Mouse (Mus musculus) CH12.LX (cell line): ENCODE measurements around the gene Chrdl2. TPM values are rescaled to one million over a fixed set of nuclear protein-coding genes. Genes with fewer than 3 reads are reported as not detected.
"Not testable (repeated sequence)": the region's sequence is repeated elsewhere in the genome, so short reads cannot be mapped to it uniquely, and the experiment has no call there.

Source experiments
- DNase-seq: peaks from one replicate; pipeline ENCODE4 v3.0.0-alpha.2; 2013; ENCODE audit errors: extremely low read depth
- H3K27ac ChIP-seq: 2 replicates; pipeline ENCODE4 v1.5.1; 2012; ENCODE audit warnings: low read depth, mild to moderate bottlenecking, control low read depth, moderate library complexity; ENCODE audit not compliant: insufficient read depth
- H3K27me3 ChIP-seq: replicated peaks from 2 replicates; pipeline ENCODE3; 2012; ENCODE audit warnings: inconsistent platforms
- H3K36me3 ChIP-seq, 2 experiments: replicated peaks in 1 of 2; 2 replicates each; pipeline versions ENCODE3 to v1.6.1; 2012; ENCODE audit warnings: inconsistent platforms in 1 of 2, low read length in 1 of 2, mild to moderate bottlenecking in 1 of 2, mixed read lengths in 1 of 2, moderate library complexity in 1 of 2; ENCODE audit not compliant: control insufficient read depth in 1 of 2, insufficient read depth in 1 of 2
- H3K4me1 ChIP-seq, 2 experiments: 2 replicates each; pipeline ENCODE4 v1.6.1; 2012; ENCODE audit warnings: inconsistent platforms in 1 of 2, moderate library complexity in 1 of 2; ENCODE audit not compliant: insufficient read depth in 2 of 2, control insufficient read depth in 1 of 2
- H3K4me2 ChIP-seq: 2 replicates; pipeline ENCODE4 v1.6.1; 2012; ENCODE audit warnings: low read depth, mild to moderate bottlenecking, control low read depth; ENCODE audit not compliant: poor library complexity, insufficient read depth, severe bottlenecking
- H3K4me3 ChIP-seq, 3 experiments: fragments of 150-350 bp in 1 of 3; sonication (generic) in 1 of 3; replicated peaks in 1 of 3; 2 replicates each; pipeline versions ENCODE3 to v1.5.1; 2011 to 2012; ENCODE audit warnings: low read depth in 2 of 3, low read length in 2 of 3, mild to moderate bottlenecking in 2 of 3, moderate library complexity in 2 of 3, control low read depth in 1 of 3, improper control_type of control experiment in 1 of 3, inconsistent platforms in 1 of 3, mixed read lengths in 1 of 3; ENCODE audit not compliant: poor library complexity in 1 of 3
- H3K79me2 ChIP-seq: replicated peaks from 2 replicates; pipeline ENCODE4 v1.6.1; 2012; ENCODE audit warnings: mild to moderate bottlenecking, moderate library complexity; ENCODE audit not compliant: control insufficient read depth, poor library complexity, insufficient read depth, severe bottlenecking; ENCODE audit errors: extremely low read depth
- H3K9ac ChIP-seq: 2 replicates; pipeline ENCODE4 v1.6.1; 2012; ENCODE audit warnings: low read depth, mild to moderate bottlenecking, control low read depth, moderate library complexity; ENCODE audit not compliant: insufficient read depth
- H3K9me3 ChIP-seq: replicated peaks from 2 replicates; pipeline ENCODE3; 2012; ENCODE audit warnings: low read length, inconsistent platforms, mixed read lengths
- BHLHE40 ChIP-seq: IDR thresholded peaks from 2 replicates; pipeline ENCODE4 v1.6.1; 2011; ENCODE audit warnings: mild to moderate bottlenecking, low read depth, low read length, improper control_type of control experiment
- EP300 ChIP-seq: IDR thresholded peaks from 2 replicates; pipeline ENCODE4 v1.6.1; 2011; ENCODE audit warnings: low read length, improper control_type of control experiment
- GABPA ChIP-seq: IDR thresholded peaks from 2 replicates; pipeline ENCODE4 v1.6.1; 2012; ENCODE audit warnings: low read depth, low read length, improper control_type of control experiment, inconsistent platforms; ENCODE audit not compliant: insufficient replicate concordance
- JUN ChIP-seq: IDR thresholded peaks from 2 replicates; pipeline ENCODE4 v1.6.1; 2011; ENCODE audit warnings: low read depth, mild to moderate bottlenecking, low read length, improper control_type of control experiment, moderate library complexity; ENCODE audit not compliant: insufficient read depth
- JUND ChIP-seq: conservative IDR thresholded peaks from 2 replicates; pipeline ENCODE4 v1.6.1; 2011; ENCODE audit warnings: low read depth, low read length, improper control_type of control experiment
- KAT2A ChIP-seq: IDR thresholded peaks from 2 replicates; pipeline ENCODE4 v1.6.1; 2012; ENCODE audit warnings: low read length, improper control_type of control experiment, inconsistent platforms; ENCODE audit not compliant: insufficient replicate concordance
- MAFK ChIP-seq: IDR thresholded peaks from 2 replicates; pipeline ENCODE4 v1.6.1; 2011; ENCODE audit warnings: low read length, improper control_type of control experiment; ENCODE audit not compliant: insufficient replicate concordance
- MAX ChIP-seq: IDR thresholded peaks from 2 replicates; pipeline ENCODE4 v1.6.1; 2011; ENCODE audit warnings: low read length, improper control_type of control experiment
- MEF2A ChIP-seq: IDR thresholded peaks from 2 replicates; pipeline ENCODE4 v1.6.1; 2014; ENCODE audit warnings: low read depth, mild to moderate bottlenecking, inconsistent platforms, low read length, improper control_type of control experiment, borderline replicate concordance
- MXI1 ChIP-seq: IDR thresholded peaks from 2 replicates; pipeline ENCODE4 v1.6.1; 2011; ENCODE audit warnings: mild to moderate bottlenecking, low read depth, low read length, improper control_type of control experiment
- MYC ChIP-seq: IDR thresholded peaks from 2 replicates; pipeline ENCODE4 v1.6.1; 2011; ENCODE audit warnings: low read depth, mild to moderate bottlenecking, improper control_type of control experiment, low read length
- POLR2A ChIP-seq: IDR thresholded peaks from 2 replicates; pipeline ENCODE4 v1.6.1; 2011; ENCODE audit warnings: low read depth, mild to moderate bottlenecking, improper control_type of control experiment, low read length
- POLR2AphosphoS2 ChIP-seq: IDR thresholded peaks from 2 replicates; pipeline ENCODE4 v1.6.1; 2011; ENCODE audit warnings: low read depth, low read length, improper control_type of control experiment
- SMC3 ChIP-seq: IDR thresholded peaks from 2 replicates; pipeline ENCODE4 v1.6.1; 2011; ENCODE audit warnings: low read depth, low read length, improper control_type of control experiment
- TCF12 ChIP-seq: IDR thresholded peaks from 2 replicates; pipeline ENCODE4 v1.6.1; 2014; ENCODE audit warnings: low read depth, mild to moderate bottlenecking, inconsistent platforms, low read length, improper control_type of control experiment
- USF1 ChIP-seq: IDR thresholded peaks from 2 replicates; pipeline ENCODE4 v1.6.1; 2014; ENCODE audit warnings: low read depth, mild to moderate bottlenecking, inconsistent platforms, low read length, improper control_type of control experiment
- USF2 ChIP-seq: conservative IDR thresholded peaks from 2 replicates; pipeline ENCODE4 v1.6.1; 2011; ENCODE audit warnings: low read depth, low read length, improper control_type of control experiment
- ZNF384 ChIP-seq: IDR thresholded peaks from 2 replicates; pipeline ENCODE4 v1.6.1; 2012; ENCODE audit warnings: low read depth, low read length, improper control_type of control experiment, inconsistent platforms
- dilution Hi-C: fragments of 300-500 bp; cut with MboI; formaldehyde crosslinking; loops from 2 replicates; pipeline ENCODE4 v1.14.3; 2020; ENCODE audit warnings: low sequenced_read_pairs; ENCODE audit not compliant: extremely low pct_unique_long_range_greater_than_20kb, extremely low pct_ligation_motif_present
- in situ Hi-C: fragments of 300-500 bp; cut with MboI; formaldehyde crosslinking; loops from 3 replicates; pipeline ENCODE4 v1.14.3; 2019; ENCODE audit warnings: low sequenced_read_pairs, low pct_ligation_motif_present, low pct_unique_long_range_greater_than_20kb, mixed read lengths
- polyA plus RNA-seq: library from polyadenylated mRNA; unstranded; fragments of >175 nt; gene quantifications from 2 replicates; pipeline ENCODE4 v1.2.1, GENCODE M21; 2012; ENCODE audit warnings: low read depth; ENCODE audit not compliant: insufficient read length
- total RNA-seq, 2 experiments: library from RNA; depleted of rRNA; stranded (reverse); fragments of 300-350 nt in 1 of 2; fragments of >200 nt in 1 of 2; gene quantifications; 2 replicates each; pipeline ENCODE4 v1.2.3; 2012 to 2014

Chrdl2 gene
- total and polyA plus RNA-seq, 3 experiments = not detected

DNA sequence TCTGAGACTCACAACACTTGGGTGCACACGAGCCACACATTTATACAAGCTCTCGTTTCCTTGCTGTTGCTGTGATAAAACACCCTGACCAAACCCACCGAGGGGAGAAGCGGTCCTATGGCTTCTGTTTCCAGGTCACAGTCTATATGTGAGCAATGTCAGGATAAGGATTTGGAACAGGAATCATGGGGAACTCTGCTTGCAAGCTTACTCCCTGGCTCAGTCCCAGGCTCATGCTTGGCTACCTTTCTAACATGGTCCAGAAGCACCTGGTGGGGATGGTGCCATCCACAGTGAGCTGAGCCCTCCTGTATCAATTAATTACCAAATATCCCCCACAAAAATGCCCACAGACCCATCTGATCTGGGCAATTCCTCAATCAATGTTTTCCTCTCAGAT is 36.8 kb upstream of the Chrdl2 start:
- Histone ChIP-seq H3K4me2 (no peak overlapping the region), H3K27me3 (no peaks in the 10 kb centered on the region), H3K4me3 (no peak overlapping the region), H3K9me3 (no peaks in the 10 kb centered on the region), H3K4me1 (peaks cover 0 to 14% of the 10 kb centered on the region in 2 experiments; a peak in 2 of 4 replicates), H3K79me2 (peaks cover 2% of the 10 kb centered on the region), H3K27ac (no peak overlapping the region), H3K9ac (no peak overlapping the region), H3K36me3 (peaks cover 0 to 23% of the 10 kb centered on the region in 2 experiments)
- no peak for DNase-seq
- in situ Hi-C loops (no loop called here), dilution Hi-C loops (no loop called here)
- TF ChIP-seq POLR2AphosphoS2 (no peak), EP300 (no peak), KAT2A (no peak), GABPA (no peak), ZNF384 (no peak), MAFK (no peak), JUN (no peak), MEF2A (no peak), TCF12 (no peak), MYC (no peak), BHLHE40 (no peak), POLR2A (no peak), SMC3 (no peak), MXI1 (no peak), JUND (no peak), USF1 (no peak)

DNA sequence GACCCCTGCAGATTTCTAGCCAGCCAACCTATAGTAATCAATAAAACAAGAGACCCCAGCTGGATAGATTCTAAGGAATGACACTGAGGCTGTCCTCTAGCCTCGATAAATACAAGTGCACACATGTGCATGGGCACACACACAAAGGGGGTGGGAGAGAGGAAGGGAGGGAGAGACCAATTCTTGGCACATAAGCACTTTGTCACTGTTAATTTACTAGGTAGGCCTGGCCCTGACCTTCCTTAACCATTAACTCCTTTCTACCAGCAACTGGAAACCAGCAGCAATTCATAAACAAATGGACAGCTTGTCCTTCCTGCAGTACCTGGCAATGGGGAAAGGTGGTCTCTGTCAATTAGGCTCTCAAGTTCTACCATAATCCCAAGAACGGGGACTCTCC is 34.0 kb upstream of the Chrdl2 start:
- peaks cover 12% of the 10 kb centered on the region for H3K79me2 ChIP-seq
- DNase-seq = no peak
- peaks cover 3 to 17% of the 10 kb centered on the region in 2 experiments; a peak in 2 of 4 replicates for H3K4me1 ChIP-seq
- H3K4me2 ChIP-seq = no peak overlapping the region
- H3K36me3 ChIP-seq = peaks cover 0 to 12% of the 10 kb centered on the region in 2 experiments
- TF ChIP-seq JUND = no peak
- no peak for TF ChIP-seq MEF2A
- TF ChIP-seq USF2 = no peak
- TF ChIP-seq MAX = no peak
- peaks cover under 1% of the 10 kb centered on the region for H3K9me3 ChIP-seq
- in situ Hi-C loops (no loop called here), dilution Hi-C loops (no loop called here)
- no peaks in the 10 kb centered on the region for H3K27me3 ChIP-seq
- H3K27ac ChIP-seq = no peak overlapping the region
- no peak overlapping the region for H3K4me3 ChIP-seq
- H3K9ac ChIP-seq = no peak overlapping the region

DNA sequence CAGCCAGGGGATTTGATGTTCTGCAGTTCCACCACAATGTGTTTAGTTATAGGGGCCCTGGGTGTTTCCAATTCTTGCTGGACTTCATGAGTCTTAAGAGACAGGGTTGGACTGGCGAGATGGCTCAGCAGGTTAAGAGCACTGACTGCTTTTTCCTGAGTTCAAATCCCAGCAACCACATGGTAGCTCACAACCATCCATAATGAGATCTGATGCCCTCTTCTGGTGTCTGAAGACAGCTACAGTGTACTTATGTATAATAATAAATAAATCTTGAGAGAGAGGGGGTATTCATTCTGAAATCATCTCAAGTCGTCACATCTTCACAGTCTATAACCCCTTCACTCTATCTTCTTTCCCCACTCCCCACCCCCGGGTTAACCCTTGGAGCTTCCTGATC is 33.1 kb upstream of the Chrdl2 start:
- H3K36me3 ChIP-seq = peaks cover 0 to 18% of the 10 kb centered on the region in 2 experiments
- in situ Hi-C loops, H3K27me3 ChIP-seq, H3K9ac ChIP-seq, H3K4me2 ChIP-seq, dilution Hi-C loops, DNase-seq, H3K9me3 ChIP-seq, H3K27ac ChIP-seq, H3K4me3 ChIP-seq: not testable (repeated sequence)
- peaks cover 3 to 17% of the 10 kb centered on the region in 2 experiments; a peak in 2 of 4 replicates for H3K4me1 ChIP-seq
- H3K79me2 ChIP-seq = peaks cover 18% of the 10 kb centered on the region
